Mouse (Mus musculus) urinary bladder, postnatal 14 days (tissue): Measurements from ENCODE around the gene Slc16a12.
"Not testable (repeated sequence)": the region's sequence is repeated elsewhere in the genome, so short reads cannot be mapped to it uniquely, and the experiment has no call there.

Experiments
- DNase-seq: peaks from one replicate; pipeline ENCODE4 v3.0.0; 2021; ENCODE audit warnings: low spot score

Slc16a12 gene

DNA sequence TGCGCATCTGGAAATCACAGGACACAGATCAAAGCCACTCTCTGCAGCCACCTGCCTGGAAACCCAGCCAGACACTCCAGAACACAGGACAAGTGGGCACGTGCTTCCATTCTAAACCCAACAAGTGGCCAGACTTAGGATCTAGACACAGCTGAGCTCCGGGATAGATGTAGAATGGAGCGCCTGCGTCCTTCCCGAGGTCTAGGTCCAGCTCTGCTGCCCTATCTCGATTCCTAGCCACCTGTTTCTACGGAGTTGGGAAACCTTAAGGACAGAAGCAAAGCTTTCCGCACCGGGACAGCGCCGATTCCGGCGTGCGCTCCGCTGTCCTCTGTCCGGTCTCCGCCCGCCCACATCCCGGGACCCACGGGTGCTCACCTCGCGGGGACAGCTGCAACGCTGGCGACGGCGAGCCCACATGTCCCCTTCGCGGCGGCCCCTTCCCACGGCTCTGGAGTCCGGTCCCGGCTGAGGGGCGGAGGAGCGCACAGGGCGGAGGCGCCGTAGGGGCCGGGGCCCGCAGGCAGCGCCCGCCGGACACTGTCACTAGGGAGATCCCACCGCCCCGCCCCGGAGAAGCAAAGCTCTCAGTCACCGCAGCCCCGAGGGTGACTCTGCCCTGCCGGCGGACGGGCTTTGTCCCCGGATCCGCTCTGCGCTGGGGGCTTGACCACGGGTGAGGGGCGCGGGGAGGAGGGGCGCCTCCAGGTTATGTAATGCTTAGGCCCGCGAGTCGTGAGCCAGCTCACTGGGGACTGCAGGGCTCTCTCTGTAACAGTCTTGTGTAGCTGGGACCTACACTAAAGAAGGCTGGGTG, at the start of gene Slc16a12:
Gene Slc16a12, minus strand, starts transcription at position 602 of the 817 bp plus-strand sequence.
- DNase-seq, result peak; percentile 12

DNA sequence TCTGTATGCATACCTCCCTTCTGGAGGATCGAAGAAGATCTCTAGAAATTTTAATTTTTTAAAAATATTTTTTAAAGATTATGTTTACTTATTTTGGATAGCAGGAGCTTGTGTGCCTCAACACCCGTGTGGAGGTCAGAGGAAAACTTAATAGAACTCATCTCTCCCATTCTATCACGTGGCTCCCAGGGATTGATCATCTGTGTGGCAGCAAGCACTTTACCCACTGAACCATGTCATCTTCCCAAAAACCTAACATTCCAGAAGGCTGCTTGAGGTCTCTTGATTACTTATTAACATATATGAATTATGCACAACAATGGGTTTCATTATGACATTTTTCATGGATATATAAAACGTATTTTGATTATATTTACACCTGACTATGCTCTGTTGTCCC, 49.3 kb upstream of the Slc16a12 start:
- DNase-seq, result no peak

DNA sequence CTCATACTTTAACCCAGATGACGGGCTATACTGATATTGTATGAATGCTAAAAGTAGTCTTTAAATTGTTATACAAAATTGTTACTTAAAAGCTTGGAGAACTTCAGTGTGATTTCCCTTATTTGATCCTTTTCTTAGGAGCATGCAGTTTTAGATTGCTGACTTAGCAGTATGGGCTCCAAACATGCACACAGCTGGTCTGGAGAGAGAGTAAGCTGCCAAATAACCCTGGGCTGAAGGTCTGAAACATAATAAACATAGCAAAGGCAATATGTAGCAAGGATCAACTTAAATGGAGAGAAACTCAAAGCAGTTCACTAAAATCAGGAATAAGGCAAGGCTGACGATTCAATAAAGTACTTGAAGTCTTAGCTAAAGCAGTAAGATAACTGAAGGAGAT, 35.4 kb upstream of the Slc16a12 start:
- no peak for DNase-seq

- no peak for DNase-seq
These were observed 31.9 kb upstream of the Slc16a12 start for GRCm38 (mm10) chr19:34778993-34779392.

DNA sequence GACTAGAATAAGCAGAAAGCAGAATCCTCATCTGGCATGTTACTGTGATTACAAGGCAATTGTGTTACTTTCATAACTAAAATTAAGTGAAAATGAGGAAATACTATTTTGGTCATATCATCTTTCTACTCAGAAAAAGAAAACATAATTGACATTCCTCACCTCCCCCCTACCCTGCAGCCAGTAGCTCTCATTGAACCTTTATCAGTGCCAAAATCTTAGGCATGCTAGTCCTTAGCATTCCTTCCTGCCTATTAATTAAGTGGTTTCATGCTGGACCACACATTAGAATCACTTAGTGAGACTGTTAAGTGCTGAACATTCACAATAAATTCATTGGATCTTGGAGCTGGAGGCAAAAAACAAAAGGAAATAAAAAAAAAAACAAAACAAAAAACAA, 31.0 kb upstream of the Slc16a12 start:
- DNase-seq, result no peak

DNA sequence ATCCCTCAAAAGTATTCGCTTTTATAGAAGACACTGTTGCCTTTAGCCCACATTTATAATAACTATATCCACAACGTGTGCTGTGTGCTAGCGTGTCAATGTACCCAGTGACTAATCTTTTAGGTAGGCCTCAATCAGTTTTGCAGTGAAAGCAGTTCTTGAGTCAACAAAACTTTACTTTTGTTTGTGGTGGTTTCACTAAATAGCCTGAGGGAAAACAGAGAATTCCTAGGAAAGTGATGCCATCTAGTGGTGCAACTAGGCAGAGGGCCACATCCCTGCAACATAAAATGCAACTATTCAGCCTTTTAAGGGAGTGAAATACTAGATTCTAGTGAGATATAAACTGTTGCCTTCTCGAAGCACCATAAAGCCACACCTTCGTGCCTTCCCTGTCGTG, 25.7 kb upstream of the Slc16a12 start:
- DNase-seq, result peak; percentile 62

DNA sequence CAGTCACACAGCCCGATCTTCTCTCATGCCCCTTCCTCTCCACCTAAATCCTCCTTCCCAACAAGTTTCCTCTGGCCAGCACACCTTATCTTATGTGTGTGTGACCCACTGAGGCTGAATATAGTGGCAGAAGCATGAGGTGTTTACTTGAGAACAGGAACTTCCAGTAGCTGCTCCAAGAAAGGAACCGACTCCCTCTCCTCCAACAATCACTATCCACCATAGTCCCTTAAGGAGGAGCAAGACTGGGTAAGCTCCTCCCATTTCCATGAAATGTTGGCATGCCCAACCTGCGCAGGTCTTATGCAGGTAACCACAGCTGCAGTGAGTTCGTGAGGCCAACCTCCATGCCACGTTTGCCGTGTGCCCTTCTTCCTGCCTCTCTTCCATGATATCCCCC, 23.7 kb upstream of the Slc16a12 start:
- no peak for DNase-seq

GRCm38 (mm10) chr19:34758754-34759153, 11.7 kb upstream of the Slc16a12 start:
- no peak for DNase-seq

GRCm38 (mm10) chr19:34756561-34757240, 9.6 kb upstream of the Slc16a12 start:
- DNase-seq, result no peak

DNA sequence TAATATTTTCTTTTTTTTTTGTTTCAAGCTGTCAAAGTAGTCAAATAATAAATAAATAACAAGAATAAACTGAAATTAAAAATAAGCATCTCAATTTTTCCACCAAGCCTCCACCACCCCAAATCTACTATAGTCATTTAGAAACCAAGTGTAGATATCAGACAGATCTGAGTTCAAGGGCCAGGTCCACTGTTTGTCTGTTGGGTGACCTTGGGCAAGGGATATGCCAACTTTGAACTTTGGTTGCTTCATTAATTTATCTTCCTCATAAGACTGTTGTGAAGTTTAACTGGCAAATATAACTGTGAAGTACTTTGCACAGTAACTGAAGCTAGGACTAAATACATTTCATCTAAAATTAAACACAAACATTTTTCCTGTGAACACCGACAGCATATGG, 8.6 kb upstream of the Slc16a12 start:
- DNase-seq, result no peak

DNA sequence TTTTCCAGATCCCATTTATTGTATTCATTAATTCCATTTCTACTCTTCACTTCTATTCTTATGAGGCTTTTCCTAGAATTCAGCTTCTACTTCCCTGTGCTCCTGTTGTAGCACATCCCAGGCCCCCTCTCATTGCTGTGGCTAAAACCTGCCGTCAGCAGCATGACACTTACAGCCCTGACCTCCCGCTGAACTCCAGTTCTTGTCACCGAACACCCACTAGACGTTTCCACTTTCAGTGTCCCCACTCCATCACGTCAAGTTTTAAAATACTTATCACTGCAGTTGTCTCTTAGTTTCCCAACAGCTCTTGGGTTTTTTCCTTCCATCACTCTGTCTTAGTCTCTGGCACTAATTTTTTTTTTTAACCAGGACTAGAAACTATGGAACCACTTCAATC, 6.2 kb upstream of the Slc16a12 start:
- no peak for DNase-seq

DNA sequence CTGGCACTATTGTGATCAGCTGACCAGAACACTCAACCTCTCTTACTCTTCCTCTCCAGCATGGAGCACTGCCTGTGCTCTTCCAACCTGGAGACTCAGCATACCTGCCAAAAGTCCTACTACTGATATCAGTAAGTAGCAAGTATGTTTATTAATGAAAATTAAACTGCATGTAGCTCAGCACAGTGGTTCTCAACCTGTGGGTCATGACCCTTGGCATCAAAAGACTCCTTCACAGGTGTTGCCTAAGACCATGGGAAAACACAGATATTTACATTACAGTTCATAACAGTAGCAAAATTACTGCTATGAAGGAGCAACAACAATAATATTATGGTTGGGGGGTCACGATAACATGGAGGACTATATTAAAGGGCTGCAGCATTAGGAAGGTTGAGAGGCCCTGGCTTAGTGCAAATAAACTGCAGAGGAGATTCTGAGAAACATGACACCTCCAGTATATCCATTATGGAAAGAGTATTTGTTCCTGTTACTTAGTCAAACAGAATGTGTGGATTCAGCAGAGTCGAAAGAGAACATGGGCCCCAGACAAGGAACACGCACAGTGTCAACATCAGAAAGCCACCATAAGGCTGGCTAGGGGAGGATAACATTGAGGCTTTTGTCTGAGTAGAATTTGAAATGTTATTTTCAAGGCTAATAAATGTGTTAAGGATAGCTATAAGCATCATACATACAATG, 5.5 kb upstream of the Slc16a12 start:
- no peak for DNase-seq

- peak; percentile 15 for DNase-seq
These were observed 4.1 kb upstream of the Slc16a12 start for GRCm38 (mm10) chr19:34751150-34751549.

- no peak for DNase-seq
These were observed 1.9 kb upstream of the Slc16a12 start for GRCm38 (mm10) chr19:34748992-34749391.

DNA sequence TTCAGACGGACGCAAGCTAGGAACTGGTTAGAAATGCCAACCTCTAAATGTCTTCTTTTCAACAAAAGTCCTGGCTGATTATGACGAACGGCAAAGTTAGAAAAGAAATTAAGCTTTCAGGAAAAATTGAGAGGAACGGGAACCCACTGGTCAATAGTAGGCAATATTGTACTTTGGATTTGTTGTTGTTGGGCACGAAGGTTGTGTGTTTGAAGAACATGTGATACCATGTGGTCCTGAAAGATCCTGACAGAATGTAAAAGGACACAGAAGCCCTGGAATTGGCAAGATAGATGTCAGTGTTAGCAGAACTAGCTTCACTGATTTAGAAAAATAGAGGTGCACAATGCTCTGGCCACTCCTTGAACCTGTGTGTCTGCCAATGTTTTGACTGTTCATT, 880 bp upstream of the Slc16a12 start:
- not testable (repeated sequence) for DNase-seq

DNA sequence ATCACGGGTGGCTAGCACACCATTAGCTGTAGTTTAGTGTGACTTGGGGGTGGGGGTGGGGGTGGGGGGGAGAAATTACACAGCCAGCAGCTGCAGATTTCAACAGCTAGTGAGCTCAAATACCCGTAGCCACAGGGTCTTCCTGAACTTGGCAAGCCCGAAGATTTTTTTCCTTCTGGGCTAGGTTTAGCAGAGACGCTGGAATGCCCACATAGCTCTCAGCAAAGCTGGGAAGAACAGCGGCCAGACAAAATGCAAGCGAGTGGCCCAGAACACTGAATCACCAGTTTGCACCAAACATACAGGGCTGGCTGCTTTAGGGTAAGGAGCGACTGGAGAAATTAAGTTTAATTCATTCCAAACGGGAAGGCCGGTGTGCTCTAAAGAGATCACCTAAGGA, 888 bp downstream of the Slc16a12 start:
- no peak for DNase-seq

DNA sequence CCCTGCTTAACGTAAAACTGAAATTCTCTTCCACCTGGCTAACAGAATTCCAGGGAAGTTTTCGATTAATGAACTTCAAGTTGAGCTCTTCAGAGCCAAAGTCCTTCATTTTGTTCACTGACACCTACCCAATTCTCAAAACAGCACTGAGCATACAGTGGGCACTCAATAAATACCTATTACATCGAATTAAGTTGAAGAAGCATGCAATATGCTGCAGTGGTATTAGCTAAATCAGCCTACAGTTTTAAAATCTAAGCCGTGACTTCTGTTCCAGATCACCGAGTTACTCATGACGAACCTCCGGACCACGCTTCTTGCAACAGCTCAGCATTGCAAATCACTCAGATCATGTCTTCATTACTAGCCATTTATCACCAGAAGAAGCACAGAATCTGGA, 2.1 kb downstream of the Slc16a12 start:
- DNase-seq, result no peak

DNA sequence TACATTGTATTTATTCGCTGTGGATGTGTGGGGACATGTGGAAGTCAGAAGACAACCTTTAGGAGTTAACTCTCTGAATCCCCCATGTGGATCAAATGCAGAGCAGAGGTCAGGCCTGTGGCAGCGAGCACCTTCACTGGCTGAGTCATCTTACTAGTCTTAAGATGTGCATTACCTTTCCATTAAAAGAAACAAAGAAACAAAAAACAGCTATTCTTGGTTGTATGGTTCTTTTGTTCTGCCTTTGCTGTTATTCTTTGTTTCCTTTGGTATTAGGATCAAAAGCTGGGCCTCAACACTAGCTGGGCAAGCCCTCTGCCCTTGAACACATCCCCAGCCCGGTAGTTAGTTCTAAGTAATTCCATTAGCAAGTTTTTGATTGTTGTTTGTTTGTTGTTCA, 9.2 kb downstream of the Slc16a12 start:
- no peak for DNase-seq

GRCm38 (mm10) chr19:34735900-34736299, 11.2 kb downstream of the Slc16a12 start:
- DNase-seq, result peak; percentile 11

GRCm38 (mm10) chr19:34733020-34733419, 14.1 kb downstream of the Slc16a12 start:
- no peak for DNase-seq

GRCm38 (mm10) chr19:34731356-34731755, 15.7 kb downstream of the Slc16a12 start:
- DNase-seq, result no peak

GRCm38 (mm10) chr19:34730584-34730983, 16.5 kb downstream of the Slc16a12 start:
- no peak for DNase-seq

- DNase-seq, result no peak
These were observed 17.6 kb downstream of the Slc16a12 start for GRCm38 (mm10) chr19:34729505-34729904.
